Mouse (Mus musculus) adipocyte (in vitro differentiated cells): Measurements from ENCODE around the gene Cnot1.
A peak's percentile ranks its signal among the peaks of the same experiment; 100 is the strongest.

Source experiments
- DNase-seq: peaks from one replicate; pipeline ENCODE4 v3.0.0-alpha.2; 2016; ENCODE audit warnings: low spot score

Gene Cnot1

GRCm38 (mm10) chr8:95738596-95738995 lies 68.7 kb downstream of the Cnot1 start:
- DNase-seq, result peak; percentile 40

DNA sequence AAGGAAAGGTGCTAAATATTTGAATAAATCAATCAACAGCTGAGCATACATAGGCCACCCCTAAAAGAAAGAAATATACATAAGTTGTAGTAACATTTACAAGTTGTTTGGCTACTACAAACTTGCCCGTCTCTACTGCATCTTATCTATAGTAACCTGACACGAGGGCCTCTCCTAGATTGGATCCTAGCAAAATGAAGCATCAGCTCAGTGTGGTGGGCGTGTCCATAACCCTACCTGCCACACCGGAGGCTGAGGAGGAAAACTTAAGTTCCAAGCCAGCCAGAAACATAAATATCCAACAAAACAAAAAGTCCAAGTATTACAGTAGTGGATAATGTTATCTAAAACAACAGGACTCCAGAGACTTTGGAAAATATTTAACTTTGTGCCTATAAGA lies 79.6 kb downstream of the Cnot1 start:
- no peak for DNase-seq

DNA sequence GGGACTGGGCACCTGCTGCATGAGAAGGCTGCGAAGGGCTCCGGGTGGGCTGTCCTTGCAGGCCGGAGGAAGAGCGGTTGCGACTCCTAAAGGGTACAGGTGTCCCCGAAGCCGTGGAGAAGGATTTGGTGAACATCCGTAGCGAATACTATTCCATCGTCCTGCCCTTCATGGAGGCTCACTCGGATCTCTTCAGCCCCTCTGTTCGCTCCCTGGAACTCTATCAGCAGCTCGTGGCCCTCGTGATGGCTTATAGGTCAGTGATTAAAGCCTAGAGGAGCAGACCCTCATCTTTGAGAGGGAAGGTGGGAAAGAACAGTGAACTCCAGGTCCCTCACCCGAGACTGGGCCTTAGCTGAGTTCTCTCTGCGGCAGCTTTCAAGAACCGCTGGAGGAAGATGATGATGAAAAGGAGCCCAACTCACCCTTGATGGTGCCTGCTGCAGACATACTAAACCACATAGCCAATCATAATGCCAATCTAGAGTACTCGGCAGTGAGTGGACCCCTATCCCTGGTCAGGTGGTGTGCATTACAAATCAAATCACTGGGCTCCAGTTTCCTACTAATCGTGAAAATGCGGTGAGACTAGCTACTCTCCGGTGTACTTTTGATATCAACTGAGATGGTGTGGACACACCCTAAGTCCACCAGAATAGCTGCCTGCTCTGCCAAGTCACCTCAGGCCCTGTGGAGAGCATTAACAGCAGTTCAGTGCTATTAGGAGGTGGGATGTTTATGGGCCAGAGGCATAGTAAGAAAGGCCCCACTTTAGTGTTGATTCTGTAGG lies 90.5 kb downstream of the Cnot1 start:
- no peak for DNase-seq

DNA sequence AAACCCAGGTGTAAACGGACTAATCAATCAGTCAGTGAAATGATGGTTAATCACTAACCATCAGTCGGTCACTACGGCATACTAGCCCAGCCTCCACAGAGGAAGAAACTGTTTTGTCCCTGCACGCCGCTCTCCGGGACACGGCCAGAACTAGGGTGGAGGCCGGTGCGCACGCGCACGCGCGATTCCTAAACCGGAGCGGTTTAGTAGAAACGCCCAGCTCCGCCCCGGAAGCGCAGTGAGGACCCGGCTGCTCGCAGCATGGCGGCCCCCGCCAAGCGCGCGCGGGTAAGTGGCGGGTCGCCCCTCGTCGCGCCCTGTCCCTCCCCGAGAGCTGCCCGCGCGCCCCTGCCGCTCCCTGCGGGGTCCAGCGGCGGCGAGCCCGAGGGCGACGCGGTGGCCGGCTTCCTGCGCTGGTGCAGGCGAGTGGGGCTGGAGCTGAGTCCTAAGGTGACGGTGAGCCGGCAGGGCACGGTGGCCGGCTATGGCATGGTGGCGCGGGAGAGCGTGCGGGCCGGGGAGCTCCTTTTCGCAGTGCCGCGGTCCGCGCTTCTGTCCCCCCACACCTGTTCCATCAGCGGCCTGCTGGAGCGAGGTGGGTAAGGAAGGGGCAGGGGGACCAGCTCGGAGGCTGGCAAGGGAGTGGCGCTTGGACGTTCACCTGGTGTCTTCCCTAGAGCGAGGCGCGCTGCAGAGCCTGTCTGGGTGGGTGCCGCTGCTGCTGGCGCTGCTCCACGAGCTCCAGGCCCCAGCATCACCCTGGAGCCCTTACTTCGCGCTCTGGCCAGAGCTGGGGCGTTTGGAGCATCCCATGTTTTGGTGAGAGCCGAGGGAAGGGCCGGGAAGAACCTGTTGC lies 91.4 kb downstream of the Cnot1 start, which contains the start of gene Setd6:
Setd6 (plus strand) TSS at position 206 of the 856 bp plus-strand sequence.
- peak; percentile 92 for DNase-seq

- no peak for DNase-seq
These were observed 92.3 kb downstream of the Cnot1 start for GRCm38 (mm10) chr8:95714837-95715413.

- no peak for DNase-seq
These were observed 92.9 kb downstream of the Cnot1 start for GRCm38 (mm10) chr8:95714367-95714766.

GRCm38 (mm10) chr8:95713100-95714010 lies 93.9 kb downstream of the Cnot1 start:
- DNase-seq, result peak; percentile 80

DNA sequence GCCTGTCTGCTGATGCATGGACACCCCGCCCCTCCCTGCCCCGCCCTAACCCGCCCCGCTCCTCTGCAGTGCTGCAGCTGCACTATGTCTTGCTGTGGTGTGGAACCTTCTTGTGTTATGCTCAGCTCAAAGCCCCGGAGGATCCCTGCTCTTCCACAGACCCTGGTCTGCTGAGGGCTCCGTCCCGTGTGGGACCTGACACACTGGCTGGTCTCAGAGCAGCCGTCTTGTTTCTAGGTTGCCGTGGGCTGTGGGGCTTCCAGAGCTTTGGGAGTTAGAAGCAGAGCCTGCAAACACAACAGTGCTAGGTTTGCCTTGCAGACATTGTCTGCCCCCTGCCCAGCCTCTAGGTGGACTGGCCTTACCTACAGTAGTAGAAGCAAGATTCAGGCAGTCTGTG lies 94.9 kb downstream of the Cnot1 start:
- DNase-seq, result no peak

DNA sequence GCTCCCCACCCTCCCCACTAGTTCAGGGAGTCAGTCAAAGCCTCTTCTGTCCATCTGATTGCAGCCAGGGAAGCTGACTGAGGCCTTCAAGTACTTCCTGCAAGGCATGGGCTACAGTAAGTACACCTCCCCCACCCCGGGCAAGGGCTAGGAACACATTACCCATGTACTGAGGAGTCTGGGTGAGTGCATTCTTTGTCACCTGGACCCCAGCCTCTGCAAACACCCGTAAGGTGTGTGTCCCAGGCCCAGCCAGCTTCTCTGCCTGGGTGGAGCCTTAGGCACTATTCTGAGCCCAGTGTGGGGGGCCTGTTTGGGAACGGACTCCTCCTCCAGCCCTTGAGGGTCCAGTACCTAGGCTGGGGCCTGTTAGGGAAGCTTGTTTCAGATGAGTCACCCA lies 96.2 kb downstream of the Cnot1 start:
- DNase-seq, result no peak

DNA sequence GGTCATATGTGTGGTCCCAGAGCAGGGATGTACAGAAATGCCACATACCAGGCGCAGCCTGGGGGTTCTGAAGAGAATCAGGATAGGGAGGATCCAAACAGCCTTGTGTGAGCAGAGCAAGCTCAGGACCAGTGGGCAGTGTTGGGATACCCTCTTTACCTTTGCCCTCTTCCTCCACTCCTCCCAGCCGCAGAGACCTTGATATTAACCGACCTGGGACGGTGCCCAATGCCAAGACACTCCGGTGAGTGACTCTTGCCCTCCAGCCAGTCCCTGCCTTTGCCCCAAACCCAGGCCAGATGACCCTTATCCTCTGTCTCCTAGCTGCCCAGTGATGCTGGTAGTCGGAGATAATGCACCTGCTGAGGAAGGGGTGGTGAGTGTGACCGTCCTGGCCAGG lies 97.7 kb downstream of the Cnot1 start:
- DNase-seq, result no peak

DNA sequence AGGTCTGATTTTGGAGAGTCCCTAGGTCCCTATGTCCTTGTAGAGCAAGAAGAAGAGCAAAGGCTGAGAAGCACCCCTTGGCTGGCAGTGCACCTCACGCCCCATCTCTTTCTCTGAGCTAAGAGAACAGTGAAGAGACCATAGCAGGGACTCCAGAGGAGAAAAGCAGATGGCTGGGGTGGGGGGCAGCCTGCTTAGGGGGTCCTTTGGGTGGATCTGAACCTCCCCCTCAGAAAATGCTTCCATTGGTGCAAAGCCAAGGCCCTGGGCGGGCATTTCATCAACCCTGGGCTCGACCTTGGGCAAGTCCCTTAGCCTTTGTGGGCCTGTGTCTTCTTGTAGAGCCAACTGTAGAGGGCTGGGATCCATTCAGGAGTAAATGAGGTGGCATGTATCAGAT lies 102.7 kb downstream of the Cnot1 start:
- DNase-seq, result no peak

DNA sequence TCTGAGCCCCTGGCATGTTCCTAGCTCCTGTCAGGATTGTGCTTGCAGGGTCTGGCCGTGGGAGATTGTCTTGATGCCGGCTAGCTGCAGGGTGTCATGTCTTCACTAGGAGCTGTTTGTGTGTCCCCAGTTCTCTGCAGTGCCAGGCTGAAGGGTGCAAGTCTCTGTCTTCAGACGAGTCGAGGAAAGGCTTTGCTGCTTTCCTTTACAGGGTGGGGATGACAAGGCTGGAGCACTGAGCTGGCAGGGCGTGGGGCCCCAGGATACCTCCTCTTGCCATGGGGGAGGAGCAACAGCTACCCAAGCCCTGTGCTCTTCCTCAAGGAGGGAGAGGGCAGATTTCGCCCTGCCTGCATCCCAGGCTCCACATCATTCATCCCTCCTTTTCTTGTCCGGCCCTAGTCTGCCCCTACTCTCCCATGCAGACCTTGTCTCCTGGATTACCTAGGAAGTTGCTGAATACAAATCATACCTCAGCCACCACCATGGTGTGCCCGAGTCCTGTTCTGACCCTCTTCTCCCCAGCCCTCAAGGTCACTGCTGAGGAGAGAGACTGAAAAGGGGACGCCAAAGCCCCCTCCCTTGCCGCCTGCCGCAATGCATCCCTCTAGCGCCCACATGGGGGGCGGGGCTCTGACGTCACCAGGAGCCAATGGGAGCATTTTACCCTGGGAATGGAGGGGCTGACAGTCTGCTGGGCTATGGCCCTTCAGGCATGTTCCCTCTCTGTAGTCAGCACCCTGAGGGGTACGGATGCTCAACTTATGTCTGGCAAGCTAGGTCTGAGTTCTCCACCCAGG lies 103.6 kb downstream of the Cnot1 start:
- no peak for DNase-seq

- peak; percentile 52 for DNase-seq
These were observed 104.5 kb downstream of the Cnot1 start for GRCm38 (mm10) chr8:95702480-95703446.

DNA sequence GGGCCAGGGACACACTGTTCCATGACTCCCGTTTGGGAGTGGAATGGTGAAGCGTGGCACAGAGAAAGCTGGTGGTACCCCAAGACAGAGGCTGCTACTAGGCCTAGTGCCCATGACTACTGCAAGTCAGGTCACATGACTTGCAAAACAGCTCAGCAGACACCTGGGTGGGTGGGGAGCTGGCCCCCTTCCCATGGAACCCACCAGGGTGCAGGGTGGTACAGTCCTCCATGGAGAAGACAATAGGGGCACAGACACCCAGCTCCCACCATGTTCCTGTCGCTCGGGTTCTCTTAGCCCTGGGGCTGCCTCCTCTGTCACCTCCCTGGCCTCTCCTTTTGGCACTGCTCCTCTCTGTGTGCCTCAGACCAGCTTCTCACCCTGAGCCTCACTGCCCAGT lies 105.5 kb downstream of the Cnot1 start:
- no peak for DNase-seq

GRCm38 (mm10) chr8:95700282-95700681 lies 107.0 kb downstream of the Cnot1 start:
- DNase-seq, result no peak

- DNase-seq, result no peak
These were observed 109.1 kb downstream of the Cnot1 start for GRCm38 (mm10) chr8:95698179-95698578.

- DNase-seq, result peak; percentile 84
These were observed 110.1 kb downstream of the Cnot1 start for GRCm38 (mm10) chr8:95697128-95697527.

DNA sequence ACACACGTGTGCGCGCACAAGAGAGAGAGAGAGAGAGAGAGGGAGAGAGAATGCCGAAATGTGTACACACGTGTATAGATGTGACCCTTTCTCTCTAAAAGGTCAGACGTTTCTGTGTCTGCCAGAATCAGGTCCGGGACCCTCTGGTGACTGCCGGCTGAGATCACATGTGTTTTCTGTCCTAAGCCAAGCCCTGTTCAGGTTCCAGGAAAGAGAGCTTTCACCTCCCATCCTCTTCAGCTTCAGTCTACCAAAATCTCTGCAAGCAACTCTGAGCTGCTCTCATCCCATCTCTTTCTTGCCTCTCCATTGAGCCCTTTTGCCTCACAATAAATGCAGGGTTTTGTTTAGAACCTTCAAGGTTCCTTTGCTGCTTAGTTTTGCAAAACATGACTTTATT lies 110.6 kb downstream of the Cnot1 start:
- no peak for DNase-seq

DNA sequence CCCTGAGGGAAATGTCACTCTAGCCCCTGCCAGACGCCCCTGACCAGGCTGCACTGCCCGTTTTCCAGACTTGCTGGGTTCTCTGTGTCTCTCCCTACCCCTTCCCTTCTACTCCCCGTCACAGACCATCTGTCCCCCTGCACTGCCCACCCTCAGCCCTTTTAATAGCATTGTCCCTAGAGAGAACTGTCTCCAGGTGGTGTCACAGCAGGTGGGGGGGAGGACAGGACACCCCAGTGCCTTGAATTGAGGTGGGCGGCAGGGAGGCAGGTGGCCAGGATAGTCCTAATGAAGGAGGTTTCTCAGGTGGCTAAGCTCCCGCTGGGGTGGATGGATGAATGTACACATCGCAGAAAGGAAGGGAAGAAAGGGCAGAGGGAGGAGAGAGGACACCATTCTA lies 112.6 kb downstream of the Cnot1 start:
- no peak for DNase-seq
